Mouse (Mus musculus) embryonic fibroblast, embryonic 13.5 days (primary cell): ENCODE results near the gene Dnah17.

Experiments used
- CTCF ChIP-seq: IDR thresholded peaks from 2 replicates; pipeline ENCODE4 v1.5.1; 2011; ENCODE audit warnings: mild to moderate bottlenecking, control low read depth, low read length, moderate library complexity, borderline replicate concordance; ENCODE audit not compliant: insufficient read depth
- POLR2A ChIP-seq: IDR thresholded peaks from 2 replicates; pipeline ENCODE4 v1.6.1; 2011; ENCODE audit warnings: low read depth, mild to moderate bottlenecking, control low read depth, low read length, moderate library complexity

DNA sequence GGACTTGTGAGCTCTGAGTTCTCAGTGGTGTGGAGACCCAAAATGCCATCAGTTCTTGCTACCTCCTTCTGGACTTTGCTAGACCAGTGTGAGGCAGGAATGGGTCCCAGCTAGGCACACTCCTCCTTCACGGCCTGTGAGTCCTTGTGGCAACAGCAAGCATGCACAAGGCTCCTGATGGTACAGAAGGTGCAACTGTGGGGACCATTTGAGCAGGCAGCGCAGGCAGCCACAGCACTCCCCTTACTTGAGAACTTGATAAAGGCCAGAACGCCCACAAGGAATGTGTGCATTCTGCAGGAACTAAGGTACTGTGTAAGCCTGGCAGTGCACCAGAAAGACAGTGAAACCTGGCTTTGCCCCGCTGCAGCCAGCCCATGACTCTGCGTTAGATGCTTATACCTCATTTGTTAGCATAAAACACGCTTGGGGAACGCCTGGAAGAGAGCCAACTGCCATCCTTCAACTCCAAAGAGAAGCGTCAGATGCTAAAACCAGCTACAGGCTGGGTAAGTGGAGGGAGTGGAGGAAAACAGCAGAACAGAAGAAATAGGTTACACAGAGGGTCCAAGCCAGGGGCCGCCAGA lies 19.8 kb upstream of the Dnah17 start:
- TF ChIP-seq CTCF, result no peak
- TF ChIP-seq POLR2A, result no peak
